Mouse (Mus musculus) spleen, adult 2 months (tissue): ENCODE data around the gene Prkcz. TPM values are rescaled to one million over a fixed set of nuclear protein-coding genes. Genes with fewer than 3 reads are reported as not detected.

Experiments used
- DNase-seq, 2 experiments: peaks; one replicate each; pipeline versions ENCODE4 v3.0.0 to v3.0.0-alpha.2; 2012 to 2021; ENCODE audit warnings: low spot score in 2 of 2, low read depth in 1 of 2
- H3K27ac ChIP-seq: fragments of 200-500 bp; 2 replicates; pipeline ENCODE4 v1.5.1; 2012; ENCODE audit warnings: low read length, inconsistent platforms; ENCODE audit not compliant: insufficient read depth
- H3K27me3 ChIP-seq: fragments of 200-500 bp; 2 replicates; pipeline ENCODE4 v1.6.1; 2012; ENCODE audit warnings: mild to moderate bottlenecking, moderate library complexity, low read length, inconsistent platforms; ENCODE audit not compliant: control insufficient read depth, insufficient read depth
- H3K36me3 ChIP-seq: fragments of 200-500 bp; 2 replicates; pipeline ENCODE4 v1.6.1; 2012; ENCODE audit warnings: mild to moderate bottlenecking, low read length, inconsistent platforms; ENCODE audit not compliant: control insufficient read depth, insufficient read depth
- H3K4me1 ChIP-seq: fragments of 200-500 bp; 2 replicates; pipeline ENCODE4 v1.6.1; 2011; ENCODE audit warnings: inconsistent platforms; ENCODE audit not compliant: control insufficient read depth, insufficient read depth, insufficient read length
- H3K4me3 ChIP-seq: fragments of 200-500 bp; 2 replicates; pipeline ENCODE4 v1.5.1; 2011; ENCODE audit warnings: mild to moderate bottlenecking, inconsistent platforms; ENCODE audit not compliant: insufficient read depth, insufficient read length; ENCODE audit errors: extremely low read depth
- CTCF ChIP-seq: fragments of 200-500 bp; IDR thresholded peaks from 2 replicates; pipeline ENCODE4 v1.5.1; 2011; ENCODE audit warnings: mild to moderate bottlenecking, inconsistent platforms; ENCODE audit not compliant: insufficient read depth, insufficient read length, insufficient replicate concordance; ENCODE audit errors: extremely low read depth
- POLR2A ChIP-seq: fragments of 200-500 bp; IDR thresholded peaks from 2 replicates; pipeline ENCODE4 v1.6.1; 2011; ENCODE audit warnings: low read depth, low read length, inconsistent platforms
- WGBS: fragments of 180-500 bp; shearing (Covaris S2); methylation state at CpG from one replicate; pipeline ENCODE4 v1.1.7; 2018; 5-methylcytosine and 5-hydroxymethylcytosine counted together
- polyA plus RNA-seq: library from polyadenylated mRNA; depleted of rRNA; stranded (reverse); fragments of >200 nt; gene quantifications from 2 replicates; pipeline ENCODE4 v1.2.3, GENCODE M21; 2012

Gene Prkcz
- polyA plus RNA-seq, 1 experiment: 2.9 TPM

DNA sequence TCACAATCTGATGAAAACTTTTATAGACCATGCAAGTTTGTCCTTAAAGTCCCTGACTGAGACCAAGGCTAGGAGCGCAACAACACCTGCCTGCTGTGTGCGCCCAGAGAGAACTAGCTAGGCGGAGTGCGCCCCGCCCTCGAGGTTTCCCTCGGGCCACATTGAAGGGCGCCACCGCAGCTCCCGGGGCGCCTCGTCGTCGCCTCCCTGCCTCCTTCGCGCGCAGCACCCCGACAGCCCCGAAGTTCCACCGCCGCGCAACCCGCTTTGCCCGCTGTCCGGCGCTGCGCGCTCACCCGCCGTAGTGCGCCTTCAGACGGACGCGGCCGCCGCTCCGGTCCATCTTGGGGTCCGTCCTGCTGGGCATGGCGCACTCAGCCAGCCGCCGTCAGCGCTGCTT, 305 bp downstream of the Prkcz start:
- Histone ChIP-seq H3K4me1 (no peaks in the 10 kb centered on the region; the same call in 1 of the 2 replicates), H3K36me3 (no peaks in the 10 kb centered on the region), H3K4me3 (peak overlapping the region; percentile 49; the same call in 1 of the 2 replicates), H3K27me3 (0 out of 2 replicates have a peak, but pooled peaks cover 1% of the 10 kb centered on the region), H3K27ac (peak overlapping the region; percentile 55; the same call in 1 of the 2 replicates)
- WGBS: 3% methylated on average over 38 of the region's 42 CpGs
- DNase-seq: peak in 1 of 2 experiments; percentile 12
- no peak for TF ChIP-seq POLR2A
- TF ChIP-seq CTCF: no peak

DNA sequence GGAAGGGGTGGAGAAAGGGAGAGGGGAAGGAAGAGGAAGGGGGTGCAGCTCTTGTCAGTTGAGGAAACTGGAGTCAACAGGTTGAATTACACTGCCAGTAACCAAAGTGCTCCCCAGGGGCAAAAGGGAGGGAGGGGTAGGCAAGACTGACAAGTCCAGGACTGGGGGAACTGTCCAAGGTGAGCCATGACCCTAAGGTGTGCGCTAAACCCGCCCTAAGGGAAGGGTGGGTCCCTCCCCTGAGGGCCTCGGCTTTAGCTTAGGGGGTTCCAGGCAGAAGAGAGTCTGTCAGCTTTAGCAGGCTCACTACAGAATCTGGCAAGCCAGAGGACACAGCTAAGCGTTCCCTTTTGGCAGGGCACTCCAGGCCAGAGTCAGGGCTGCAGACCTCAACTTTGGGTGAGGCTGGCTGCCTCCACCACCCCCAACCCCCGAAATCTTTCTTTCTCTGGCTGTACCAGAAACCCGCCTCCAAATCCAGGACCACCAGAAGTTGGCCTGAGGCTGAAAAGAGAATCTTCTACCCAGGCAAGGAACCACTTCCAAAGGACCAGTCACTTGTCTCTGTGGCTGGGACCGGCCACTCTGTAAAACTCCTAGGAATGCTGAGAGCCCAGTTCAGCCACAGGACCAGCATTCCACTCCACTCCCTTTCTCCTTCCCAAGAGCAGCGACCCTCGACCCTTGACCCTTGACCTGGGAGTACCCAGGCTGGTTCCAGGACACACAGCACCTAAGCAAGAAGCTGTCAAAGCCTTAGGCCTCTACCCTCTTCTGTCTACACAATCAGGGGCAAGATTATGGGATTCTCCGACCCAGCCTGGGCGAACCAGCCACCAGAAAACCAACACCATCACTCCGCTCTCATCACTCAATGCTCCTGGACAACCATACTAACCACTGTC, 1.3 kb downstream of the Prkcz start:
- 0 out of 2 replicates have a peak, but pooled peaks cover 1% of the 10 kb centered on the region for H3K27me3 ChIP-seq
- no peaks in the 10 kb centered on the region; the same call in 1 of the 2 replicates for H3K4me1 ChIP-seq
- 55% methylated on average over 12 of the region's 12 CpGs for WGBS
- H3K36me3 ChIP-seq: no peaks in the 10 kb centered on the region
- TF ChIP-seq CTCF: no peak
- no peak for TF ChIP-seq POLR2A
- no peak for DNase-seq
- H3K4me3 ChIP-seq: no peak overlapping the region
- no peak overlapping the region for H3K27ac ChIP-seq

DNA sequence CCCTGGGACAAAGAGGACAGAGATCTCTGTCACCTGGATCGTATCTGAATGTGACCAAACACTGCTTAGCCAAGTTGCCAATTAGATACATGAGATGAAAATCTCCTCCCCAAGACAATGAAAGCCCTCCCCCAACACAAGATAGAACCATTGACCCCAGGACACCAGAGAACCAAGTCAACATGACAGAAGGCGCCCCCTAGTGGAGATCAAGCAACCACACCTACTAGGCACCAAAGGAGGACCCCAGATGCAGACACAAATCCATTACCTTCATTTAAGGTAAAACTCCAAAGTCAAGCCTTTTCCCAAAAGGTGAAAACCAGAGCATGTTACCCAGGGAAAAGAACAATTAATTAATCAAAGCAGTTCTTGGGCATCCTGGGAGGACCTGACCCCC, 3.6 kb downstream of the Prkcz start:
- no peak for DNase-seq
- H3K4me1 ChIP-seq: peaks cover 12% of the 10 kb centered on the region
- H3K27ac ChIP-seq: no peak overlapping the region
- TF ChIP-seq POLR2A (no peak), CTCF (peak; percentile 31; the same call in 1 of the 2 replicates)
- no peak overlapping the region for H3K4me3 ChIP-seq
- no peaks in the 10 kb centered on the region for H3K36me3 ChIP-seq
- H3K27me3 ChIP-seq: 0 out of 2 replicates have a peak, but pooled peaks cover 1% of the 10 kb centered on the region
- WGBS: 48% methylated on average over 2 of the region's 2 CpGs

DNA sequence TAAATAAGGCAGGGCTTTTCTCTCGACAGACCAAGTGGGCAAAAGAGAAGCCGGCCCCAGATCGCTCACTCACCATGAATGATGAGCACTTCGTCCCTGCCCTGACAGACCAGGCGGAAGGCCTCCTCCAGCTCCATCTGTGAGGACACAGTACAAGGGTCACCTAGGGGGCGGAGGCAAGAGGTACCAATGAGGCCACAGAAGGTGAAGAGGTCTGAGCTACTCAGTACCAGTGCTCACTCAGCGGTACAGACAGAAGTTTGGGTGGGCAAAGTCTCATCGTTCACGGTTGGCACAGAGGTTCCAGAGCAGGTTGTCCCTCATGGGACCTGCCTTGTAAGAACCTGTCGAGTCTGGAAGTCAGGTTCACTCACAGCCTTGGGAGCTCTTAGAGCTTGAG, 4.8 kb downstream of the Prkcz start:
- WGBS: 86% methylated on average over 10 of the region's 10 CpGs
- H3K4me1 ChIP-seq: peaks cover 18% of the 10 kb centered on the region
- H3K27ac ChIP-seq: no peak overlapping the region
- no peaks in the 10 kb centered on the region for H3K36me3 ChIP-seq
- no peak overlapping the region for H3K4me3 ChIP-seq
- no peak for TF ChIP-seq CTCF
- TF ChIP-seq POLR2A: no peak
- DNase-seq: no peak
- H3K27me3 ChIP-seq: no peaks in the 10 kb centered on the region

DNA sequence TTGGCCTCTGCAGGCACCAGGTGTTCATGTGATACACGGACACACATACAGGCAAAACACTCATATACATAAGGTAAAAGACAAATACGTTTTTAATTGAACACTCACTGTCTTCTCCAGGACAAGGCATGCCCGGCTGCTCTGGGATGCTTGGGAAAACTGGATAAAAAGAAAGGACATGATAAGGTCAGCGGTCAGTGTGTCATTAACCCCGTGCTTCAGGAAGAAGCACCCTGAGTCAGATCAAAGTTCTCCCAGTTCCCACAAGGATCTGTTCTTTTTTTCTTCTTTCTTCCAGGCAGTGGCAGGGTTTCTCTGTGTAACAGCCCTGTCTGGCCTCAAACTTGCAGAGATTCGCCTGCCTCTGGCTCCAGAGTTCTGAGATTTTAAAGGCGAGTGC, 6.6 kb downstream of the Prkcz start:
- TF ChIP-seq CTCF: no peak
- TF ChIP-seq POLR2A: no peak
- no peak overlapping the region for H3K27ac ChIP-seq
- H3K4me1 ChIP-seq: peaks cover 18% of the 10 kb centered on the region; the same call in 1 of the 2 replicates
- H3K27me3 ChIP-seq: no peaks in the 10 kb centered on the region
- 64% methylated on average over 7 of the region's 7 CpGs for WGBS
- no peak overlapping the region for H3K4me3 ChIP-seq
- no peak for DNase-seq
- no peaks in the 10 kb centered on the region for H3K36me3 ChIP-seq

DNA sequence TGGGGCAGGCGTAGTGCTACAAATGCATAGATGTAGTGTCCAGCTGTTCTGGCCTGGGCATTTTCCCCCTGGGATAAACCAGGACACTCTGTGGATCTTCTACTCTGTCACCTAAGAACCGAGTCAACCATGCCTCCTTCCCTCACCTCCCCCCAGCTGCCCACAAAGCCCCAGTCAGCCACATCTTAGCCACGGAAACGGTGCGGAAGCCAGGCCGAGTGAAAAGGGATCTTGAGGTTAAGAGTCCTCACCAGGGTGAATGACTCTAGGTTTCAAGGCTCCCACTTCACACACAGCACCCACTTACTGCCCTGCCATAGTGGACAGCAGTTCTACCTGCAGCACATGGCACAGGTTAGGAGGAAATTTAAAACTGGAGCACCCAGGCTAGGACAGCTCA, 7.1 kb downstream of the Prkcz start:
- Histone ChIP-seq H3K27ac (no peak overlapping the region), H3K27me3 (no peaks in the 10 kb centered on the region), H3K36me3 (no peaks in the 10 kb centered on the region), H3K4me3 (no peak overlapping the region), H3K4me1 (peaks cover 18% of the 10 kb centered on the region; the same call in 1 of the 2 replicates)
- TF ChIP-seq CTCF (no peak), POLR2A (no peak)
- WGBS: 20% methylated on average over 6 of the region's 6 CpGs
- no peak for DNase-seq

DNA sequence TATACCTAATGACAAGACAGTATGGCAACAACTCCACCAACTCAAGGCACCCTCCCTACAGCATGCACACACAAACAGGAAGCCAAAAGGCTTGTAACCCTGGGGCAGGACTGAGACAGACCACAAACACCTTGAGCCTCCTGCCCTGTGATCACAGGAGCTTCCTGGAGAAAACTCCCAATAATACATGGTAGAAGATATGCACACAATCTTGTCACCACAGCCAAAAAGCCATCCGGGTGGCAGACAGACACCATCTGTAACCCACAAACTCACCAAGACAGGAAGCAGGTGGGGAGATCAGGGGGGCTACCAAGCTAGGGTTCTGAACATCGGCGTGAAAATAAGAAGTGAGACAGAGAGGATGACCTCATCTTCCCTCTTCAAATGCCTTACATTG, 8.6 kb downstream of the Prkcz start:
- Histone ChIP-seq H3K36me3 (no peaks in the 10 kb centered on the region), H3K4me3 (no peak overlapping the region), H3K4me1 (peaks cover 18% of the 10 kb centered on the region; the same call in 1 of the 2 replicates), H3K27me3 (no peaks in the 10 kb centered on the region), H3K27ac (no peak overlapping the region)
- WGBS: 3% methylated on average over 3 of the region's 3 CpGs
- DNase-seq: no peak
- TF ChIP-seq POLR2A (no peak), CTCF (no peak)
